Mouse (Mus musculus) heart, adult 2 months (tissue): ENCODE results near the gene Sult6b2. TPM values are rescaled to one million over a fixed set of nuclear protein-coding genes. Genes with fewer than 3 reads are reported as not detected.

Source experiments
- DNase-seq, 2 experiments: peaks; one replicate each; pipeline ENCODE4 v3.0.0; 2021
- H3K27ac ChIP-seq: fragments of 200-600 bp; 2 replicates; pipeline ENCODE4 v1.8.1; 2022
- H3K27me3 ChIP-seq: fragments of 200-500 bp; 2 replicates; pipeline ENCODE4 v1.6.1; 2012; ENCODE audit warnings: mild to moderate bottlenecking, low read length, inconsistent platforms, mixed read lengths; ENCODE audit not compliant: control insufficient read depth, insufficient read depth
- H3K36me3 ChIP-seq: fragments of 200-500 bp; 2 replicates; pipeline ENCODE4 v1.6.1; 2012; ENCODE audit warnings: low read length, inconsistent platforms; ENCODE audit not compliant: control insufficient read depth, insufficient read depth
- H3K4me1 ChIP-seq: fragments of 200-500 bp; 2 replicates; pipeline ENCODE4 v1.6.1; 2011; ENCODE audit warnings: low read length; ENCODE audit not compliant: control insufficient read depth, insufficient read depth
- H3K4me3 ChIP-seq: fragments of 200-600 bp; 2 replicates; pipeline ENCODE4 v1.8.1; 2022
- H3K79me2 ChIP-seq: fragments of 200-500 bp; replicated peaks from 2 replicates; pipeline ENCODE4 v1.6.1; 2012; ENCODE audit warnings: mild to moderate bottlenecking, inconsistent platforms, low read length, moderate library complexity, mixed read lengths; ENCODE audit not compliant: control insufficient read depth, insufficient read depth
- H3K9ac ChIP-seq: fragments of 200-500 bp; 2 replicates; pipeline ENCODE4 v1.6.1; 2012; ENCODE audit warnings: low read depth, mild to moderate bottlenecking, control low read depth, inconsistent platforms, low read length, mixed read lengths
- CTCF ChIP-seq: fragments of 200-600 bp; IDR thresholded peaks from 2 replicates; pipeline ENCODE4 v1.8.1; 2022; ENCODE audit warnings: antibody characterized with exemption, mild to moderate bottlenecking, moderate library complexity
- EP300 ChIP-seq: fragments of 200-500 bp; IDR thresholded peaks from 2 replicates; pipeline ENCODE4 v1.6.1; 2011; ENCODE audit warnings: low read depth, low read length, control low read depth; ENCODE audit not compliant: insufficient read depth
- POLR2A ChIP-seq: fragments of 200-500 bp; IDR thresholded peaks from 2 replicates; pipeline ENCODE4 v1.6.1; 2011; ENCODE audit warnings: mild to moderate bottlenecking, low read depth, low read length, control low read depth; ENCODE audit not compliant: insufficient read depth
- WGBS: fragments of 180-500 bp; shearing (Covaris S2); methylation state at CpG from one replicate; pipeline ENCODE4 v1.1.7; 2018; 5-methylcytosine and 5-hydroxymethylcytosine counted together
- intact Hi-C: fragments of 180-260 bp; cut with DNase I; formaldehyde crosslinking; loops from one replicate; pipeline ENCODE4 v1.15.1; 2025
- polyA plus RNA-seq: library from polyadenylated mRNA; depleted of rRNA; stranded (reverse); fragments of >200 nt; gene quantifications from 2 replicates; pipeline ENCODE4 v1.2.3, GENCODE M21; 2012
- total RNA-seq, 2 experiments: library from RNA; stranded (reverse); gene quantifications; 2 replicates each; pipeline ENCODE4 v1.2.3; 2021

Sult6b2 gene
- total and polyA plus RNA-seq, 3 experiments, result 0.12 TPM; not detected in 2

GRCm38 (mm10) chr6:142809373-142810098, 5.2 kb upstream of the Sult6b2 start:
- TF ChIP-seq POLR2A, result no peak
- H3K9ac ChIP-seq, result no peak overlapping the region
- H3K27me3 ChIP-seq, result no peaks in the 10 kb centered on the region
- no peaks in the 10 kb centered on the region for H3K79me2 ChIP-seq
- H3K4me3 ChIP-seq, result no peak overlapping the region
- no peak overlapping the region for H3K27ac ChIP-seq
- DNase-seq, result no peak
- intact Hi-C loops, result loop anchor here (10.0 kb wide), 3 partner anchors 155 to 1115 kb away; partner anchors contain the start of gene St8sia1
- H3K36me3 ChIP-seq, result no peaks in the 10 kb centered on the region
- no peaks in the 10 kb centered on the region; the same call in 1 of the 2 replicates for H3K4me1 ChIP-seq
- 44% methylated on average over 6 of the region's 6 CpGs for WGBS

- intact Hi-C loops, result no loop called here
- Histone ChIP-seq H3K36me3 (no peaks in the 10 kb centered on the region), H3K79me2 (no peaks in the 10 kb centered on the region), H3K4me1 (no peaks in the 10 kb centered on the region), H3K27me3 (no peaks in the 10 kb centered on the region), H3K27ac (no peak overlapping the region), H3K9ac (no peak overlapping the region), H3K4me3 (no peak overlapping the region)
- DNase-seq, result no peak
- 46% methylated on average over 4 of the region's 4 CpGs for WGBS
- TF ChIP-seq EP300, result no peak
- no peak for TF ChIP-seq POLR2A
Observed at GRCm38 (mm10) chr6:142806326-142806725, 2.0 kb upstream of the Sult6b2 start.

GRCm38 (mm10) chr6:142802617-142803525, 1.4 kb downstream of the Sult6b2 start:
- intact Hi-C loops, result no loop called here
- 67% methylated on average over 11 of the region's 11 CpGs for WGBS
- Histone ChIP-seq H3K36me3 (no peaks in the 10 kb centered on the region), H3K79me2 (no peaks in the 10 kb centered on the region), H3K27me3 (no peaks in the 10 kb centered on the region), H3K9ac (no peak overlapping the region), H3K4me1 (no peaks in the 10 kb centered on the region), H3K4me3 (no peak overlapping the region), H3K27ac (no peak overlapping the region)
- no peak for DNase-seq
- TF ChIP-seq POLR2A (no peak), CTCF (no peak), EP300 (no peak)

- Histone ChIP-seq H3K27ac (no peak overlapping the region), H3K27me3 (no peaks in the 10 kb centered on the region), H3K4me3 (no peak overlapping the region), H3K36me3 (no peaks in the 10 kb centered on the region), H3K4me1 (no peaks in the 10 kb centered on the region), H3K79me2 (no peaks in the 10 kb centered on the region), H3K9ac (no peak overlapping the region)
- TF ChIP-seq POLR2A (no peak), EP300 (no peak), CTCF (no peak)
- intact Hi-C loops, result no loop called here
- 77% methylated on average over 5 of the region's 5 CpGs for WGBS
- DNase-seq, result no peak
Observed at GRCm38 (mm10) chr6:142801687-142802086, 2.6 kb downstream of the Sult6b2 start.

- no peaks in the 10 kb centered on the region for H3K79me2 ChIP-seq
- intact Hi-C loops, result no loop called here
Observed at GRCm38 (mm10) chr6:142799704-142800374, 4.5 kb downstream of the Sult6b2 start.

More at GRCm38 (mm10) chr6:142799704-142800374, 4.5 kb downstream of the Sult6b2 start:
- Histone ChIP-seq H3K27ac (no peak overlapping the region), H3K36me3 (no peaks in the 10 kb centered on the region), H3K27me3 (no peaks in the 10 kb centered on the region), H3K9ac (no peak overlapping the region), H3K4me3 (no peak overlapping the region), H3K4me1 (no peaks in the 10 kb centered on the region)
- DNase-seq, result no peak
- WGBS, result 65% methylated on average over 7 of the region's 7 CpGs
- TF ChIP-seq POLR2A (no peak), CTCF (no peak), EP300 (no peak)
